Mouse (Mus musculus) kidney, postnatal 14 days (tissue): ENCODE data around the gene Gli2.

Source experiments
- DNase-seq: peaks from one replicate; pipeline ENCODE4 v3.0.0; 2022; ENCODE audit warnings: mixed read lengths

Gli2 gene

GRCm38 (mm10) chr1:118988331-118988730, 65.1 kb downstream of the Gli2 start:
- DNase-seq: no peak

GRCm38 (mm10) chr1:118987538-118987937, 65.9 kb downstream of the Gli2 start:
- no peak for DNase-seq

DNA sequence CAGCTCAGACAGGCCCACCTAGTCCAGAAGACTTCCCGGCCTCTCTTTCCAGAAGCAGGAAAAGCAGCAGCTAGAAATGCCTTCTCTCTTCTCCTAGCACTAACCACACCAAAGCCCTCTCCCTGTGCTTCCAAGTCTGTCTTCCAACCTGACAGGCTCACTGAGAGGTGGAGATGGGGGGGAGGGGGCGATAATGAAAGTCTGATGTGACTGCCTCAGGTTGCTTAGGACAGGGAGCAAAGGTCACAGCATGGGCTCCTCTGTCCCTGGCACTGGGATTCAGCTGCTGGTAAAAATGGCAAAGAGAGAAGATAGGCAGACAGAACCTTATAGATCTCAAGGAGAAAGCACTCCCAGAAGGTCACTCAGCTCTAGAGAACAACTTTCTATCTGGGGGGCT, 70.0 kb downstream of the Gli2 start:
- no peak for DNase-seq

DNA sequence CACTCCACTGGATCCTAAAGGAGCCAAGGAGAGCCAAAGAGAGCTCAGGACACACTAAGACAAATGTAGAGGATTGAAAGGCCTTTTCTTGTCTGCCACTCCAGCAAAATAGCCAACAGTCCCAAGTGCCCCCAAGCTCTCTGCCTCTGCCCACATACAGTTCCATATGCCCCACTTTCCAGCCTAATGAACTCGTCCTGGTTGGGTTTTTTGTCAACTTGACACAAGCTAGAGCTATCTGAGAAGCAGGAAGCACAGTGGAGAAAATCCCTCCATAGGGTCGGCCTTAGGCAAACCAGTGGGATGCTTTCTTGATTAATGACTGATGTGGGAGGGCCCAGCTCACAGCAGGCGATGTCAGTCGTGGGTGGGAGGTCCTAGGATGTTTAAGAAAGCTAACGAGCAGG, 70.6 kb downstream of the Gli2 start:
- DNase-seq: no peak

- peak; percentile 67 for DNase-seq
Measured at GRCm38 (mm10) chr1:118981943-118982804, 71.2 kb downstream of the Gli2 start.

GRCm38 (mm10) chr1:118980636-118981035, 72.8 kb downstream of the Gli2 start:
- DNase-seq: no peak

DNA sequence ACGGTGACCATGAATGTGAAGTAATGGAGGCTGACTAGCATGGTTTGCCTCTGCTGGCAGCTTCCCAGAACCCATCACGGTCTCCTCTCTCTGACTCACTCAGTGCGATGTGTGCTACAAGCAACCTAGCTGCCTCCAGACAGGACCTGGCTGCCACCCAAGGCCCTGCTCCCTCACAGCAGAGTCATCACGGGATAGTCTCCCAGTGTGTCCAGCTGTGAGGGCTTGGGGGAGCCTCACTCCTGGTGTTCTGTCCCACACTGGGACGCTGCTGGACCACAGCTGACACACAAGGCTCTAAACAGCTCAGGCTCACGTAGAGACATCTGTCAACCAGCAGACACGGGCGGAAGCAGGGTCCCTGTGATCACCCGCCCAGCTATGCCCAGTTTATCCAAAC, 76.8 kb downstream of the Gli2 start:
- DNase-seq: peak; percentile 50

GRCm38 (mm10) chr1:118975376-118975775, 78.0 kb downstream of the Gli2 start:
- no peak for DNase-seq

DNA sequence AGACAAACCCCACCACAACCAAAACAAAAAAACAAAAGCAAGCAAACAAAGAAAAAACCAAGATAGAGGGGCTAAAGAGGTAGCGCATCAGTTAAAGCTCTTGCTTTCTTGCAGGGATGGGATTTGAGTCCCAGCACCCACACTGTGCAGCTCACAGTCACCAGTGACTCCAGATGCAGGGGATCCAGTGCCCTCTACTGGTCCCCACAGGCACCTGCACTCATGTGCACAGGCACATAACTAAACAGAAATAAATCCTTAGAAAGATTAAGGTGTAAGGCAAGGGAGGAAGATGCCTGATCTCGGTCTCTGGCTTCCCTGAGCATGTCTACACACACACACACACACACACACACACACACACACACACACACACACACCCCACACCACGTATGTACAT, 83.4 kb downstream of the Gli2 start:
- no peak for DNase-seq

- DNase-seq: no peak
Measured at GRCm38 (mm10) chr1:118969409-118969808, 84.0 kb downstream of the Gli2 start.

GRCm38 (mm10) chr1:118968661-118969179, 84.7 kb downstream of the Gli2 start:
- DNase-seq: no peak

GRCm38 (mm10) chr1:118967976-118968375, 85.4 kb downstream of the Gli2 start:
- DNase-seq: peak; percentile 3

DNA sequence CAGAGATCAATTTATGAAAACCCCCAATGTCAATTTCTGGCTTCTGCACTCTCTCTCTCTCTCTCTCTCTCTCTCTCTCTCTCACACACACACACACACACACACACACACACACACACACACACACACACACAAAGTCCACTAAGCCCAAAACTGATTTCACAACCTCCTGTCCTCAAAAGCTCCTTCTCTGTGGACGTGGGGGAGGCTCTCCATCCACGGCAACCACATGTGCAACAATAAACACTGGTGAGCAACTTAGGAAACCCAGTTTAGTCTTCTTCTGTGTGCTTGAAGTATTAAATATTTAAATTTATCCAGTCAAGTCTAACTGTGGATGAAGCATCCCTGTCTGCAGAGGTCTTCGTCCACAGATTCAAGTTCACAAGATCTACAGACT, 86.1 kb downstream of the Gli2 start:
- DNase-seq: no peak

- no peak for DNase-seq
Measured at GRCm38 (mm10) chr1:118958644-118959043, 94.8 kb downstream of the Gli2 start.

DNA sequence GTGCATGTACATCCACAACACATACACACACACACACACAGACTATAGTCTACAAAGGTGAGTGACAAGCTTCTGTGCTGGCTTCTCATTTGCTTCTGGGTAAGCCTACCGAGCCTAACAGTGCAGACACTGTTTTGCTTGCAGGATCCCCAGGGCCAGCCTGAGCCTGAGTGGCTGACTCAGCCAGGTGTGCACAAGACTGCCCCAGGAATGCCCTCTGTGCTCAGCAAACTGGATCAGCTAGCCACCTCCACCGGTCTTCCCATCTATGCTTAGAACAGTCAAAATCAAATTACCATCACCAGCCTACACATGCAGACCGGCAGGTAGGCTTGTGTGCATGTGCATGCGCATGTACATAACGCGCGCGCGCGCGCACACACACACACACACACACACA, 97.6 kb downstream of the Gli2 start:
- no peak for DNase-seq

DNA sequence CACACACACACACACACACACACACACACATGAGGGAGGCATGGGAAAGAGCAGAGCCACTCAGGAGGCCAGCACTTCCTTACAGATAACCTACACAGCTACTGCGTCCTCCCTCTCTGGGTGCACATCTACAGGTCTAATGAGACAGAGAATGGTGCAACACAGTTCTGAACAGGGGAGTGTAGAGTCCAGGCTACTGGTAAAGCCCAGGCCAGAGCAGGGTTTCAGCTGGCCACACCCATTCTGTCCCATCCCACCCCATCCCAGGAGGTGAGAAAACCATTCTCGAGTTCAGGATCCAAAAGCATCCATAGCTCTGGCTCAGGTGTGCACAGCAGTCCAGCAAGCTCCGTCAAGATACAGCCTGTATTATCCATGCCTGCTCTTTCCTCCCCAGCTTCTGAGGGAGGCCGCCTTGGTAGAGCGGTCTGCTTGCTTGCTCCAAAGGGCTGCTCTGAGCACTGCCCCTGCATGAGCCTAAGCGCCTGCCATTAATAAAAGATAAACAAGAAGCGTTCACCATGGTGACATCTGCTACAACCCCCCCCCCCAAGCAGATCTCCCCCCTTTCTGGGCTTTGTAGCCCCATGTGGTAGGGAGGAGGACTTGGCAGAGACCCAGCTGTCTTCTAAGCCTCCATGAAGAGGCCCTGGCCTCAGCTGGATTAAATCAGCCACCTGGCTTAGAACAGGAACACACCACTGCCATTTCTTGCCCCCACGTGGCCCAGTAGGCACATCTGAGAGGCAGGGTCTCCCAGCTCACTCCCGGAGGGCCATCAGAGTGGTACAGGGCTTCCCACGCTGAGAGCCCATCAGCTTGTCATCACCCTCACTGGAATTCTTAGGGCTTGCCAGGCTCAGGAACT, 98.8 kb downstream of the Gli2 start:
- no peak for DNase-seq

- no peak for DNase-seq
Measured at GRCm38 (mm10) chr1:118953031-118953430, 100.4 kb downstream of the Gli2 start.

DNA sequence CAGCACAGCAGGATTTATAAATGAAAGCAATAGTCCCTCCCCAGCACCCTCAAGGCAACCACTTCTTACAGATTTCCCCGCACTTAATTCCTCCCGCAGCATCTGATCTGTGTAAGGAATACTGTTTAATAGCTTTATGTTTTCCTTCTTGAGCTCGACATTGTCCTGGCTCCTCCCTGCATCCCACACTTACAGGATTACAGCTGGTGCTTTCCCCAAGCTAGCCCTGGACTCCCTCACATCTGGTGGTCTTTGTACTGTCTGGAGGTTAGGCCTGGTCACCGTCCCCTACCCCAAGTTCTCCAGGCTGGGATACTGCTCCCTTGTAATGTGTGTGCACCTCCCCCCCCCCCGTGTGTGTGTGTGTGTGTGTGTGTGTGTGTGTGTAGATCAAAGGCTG, 101.1 kb downstream of the Gli2 start:
- no peak for DNase-seq

GRCm38 (mm10) chr1:118948407-118948806, 105.0 kb downstream of the Gli2 start:
- DNase-seq: no peak

DNA sequence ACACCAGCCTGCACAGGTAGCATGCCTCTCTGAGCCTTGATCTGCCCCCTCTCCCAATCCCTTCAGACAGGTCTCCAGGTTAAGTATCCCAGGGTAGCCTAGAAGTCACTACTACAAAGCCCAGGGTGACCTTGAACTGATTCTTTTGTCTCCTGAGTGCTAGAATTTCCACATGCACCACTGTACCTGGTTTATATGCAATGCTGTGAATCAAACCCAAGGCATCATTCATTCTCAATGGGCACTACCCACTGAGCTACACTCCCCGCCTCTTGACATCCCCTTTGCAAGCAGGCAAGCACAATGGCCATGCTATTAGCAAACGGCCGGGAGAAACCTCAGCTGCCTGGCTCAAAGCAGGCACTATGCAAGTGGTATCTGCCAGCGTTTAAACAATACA, 106.2 kb downstream of the Gli2 start:
- DNase-seq: no peak

DNA sequence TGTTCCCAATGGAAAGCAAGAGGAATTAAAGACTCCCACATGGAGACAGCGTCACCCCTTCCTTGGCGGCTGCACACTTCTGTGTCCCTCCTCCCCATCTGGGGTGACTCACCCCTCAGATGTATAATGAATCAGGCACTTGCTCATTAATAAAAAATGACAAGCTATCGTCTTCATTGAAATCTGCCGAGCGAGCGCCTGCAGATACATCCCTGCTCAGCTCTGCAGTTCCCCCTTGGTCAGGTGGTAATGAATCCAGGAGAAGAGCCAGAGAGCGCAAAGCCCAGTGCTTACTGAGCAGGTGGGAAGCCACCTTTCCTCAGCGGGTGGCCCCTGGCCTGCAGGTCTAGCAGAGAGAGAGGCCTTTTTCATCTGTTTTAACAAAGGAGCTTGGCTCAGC, 112.1 kb downstream of the Gli2 start:
- DNase-seq: no peak

DNA sequence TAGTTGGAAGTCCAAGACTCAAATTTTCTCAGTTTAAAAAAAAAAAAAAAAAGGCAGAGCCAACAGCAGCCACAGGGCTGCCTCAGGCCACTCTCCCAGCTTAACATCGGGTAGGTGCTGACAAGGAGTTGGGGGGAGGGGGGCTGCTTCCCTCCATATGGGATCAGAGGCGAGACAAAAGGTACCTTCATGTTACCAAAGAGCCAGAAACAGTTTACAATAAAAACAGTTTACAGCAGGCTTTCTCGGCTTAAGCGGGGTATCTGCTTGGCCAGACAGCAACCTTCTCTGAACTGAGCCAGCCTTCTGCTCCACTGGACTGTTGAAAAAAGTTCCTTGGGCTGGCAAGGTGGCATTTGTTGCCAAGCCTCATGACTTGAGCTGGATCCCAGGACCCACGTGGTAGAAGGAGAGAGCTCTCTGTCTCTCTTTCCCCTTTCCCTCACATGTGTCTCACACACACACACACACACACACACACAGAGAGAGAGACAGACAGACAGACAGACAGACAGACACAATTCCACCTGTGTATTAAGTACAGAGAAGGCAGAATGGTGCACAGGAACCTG, 113.1 kb downstream of the Gli2 start:
- DNase-seq: no peak

DNA sequence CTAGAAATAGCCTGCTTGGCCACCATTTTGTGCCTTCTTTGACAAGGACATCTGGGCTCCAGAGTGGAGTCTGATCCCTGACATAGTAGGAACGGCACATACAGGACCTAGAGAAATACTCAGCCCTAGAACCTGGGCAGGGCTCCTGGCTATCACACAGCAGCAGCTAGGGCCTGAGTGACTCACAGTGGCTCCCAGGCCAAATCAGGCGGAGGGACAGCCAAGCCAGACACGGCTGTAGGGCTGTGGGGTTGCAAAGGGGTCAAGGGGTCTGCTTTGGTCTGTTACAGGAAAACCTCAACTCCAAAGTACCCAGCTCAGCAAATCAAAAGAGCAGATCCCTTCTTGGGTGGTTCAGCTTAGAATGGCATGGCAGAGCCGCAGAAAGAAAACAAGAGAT, 115.2 kb downstream of the Gli2 start:
- no peak for DNase-seq
